Mouse (Mus musculus) R1 (cell line): Measurements from ENCODE around the gene Btbd35f29.
"Not testable (repeated sequence)": the region's sequence is repeated elsewhere in the genome, so short reads cannot be mapped to it uniquely, and the experiment has no call there.

ENCODE experiments used
- DNase-seq: peaks from one replicate; pipeline ENCODE4 v3.0.0-alpha.2; 2018; ENCODE audit warnings: low read depth, low spot score

Btbd35f29 gene

GRCm38 (mm10) chrX:31117374-31117773 lies at the start of gene Btbd35f29:
Btbd35f29 (plus strand) TSS chrX:31117674.
- DNase-seq: not testable (repeated sequence)

GRCm38 (mm10) chrX:31141416-31141815 lies 23.9 kb downstream of the Btbd35f29 start:
- DNase-seq: not testable (repeated sequence)

DNA sequence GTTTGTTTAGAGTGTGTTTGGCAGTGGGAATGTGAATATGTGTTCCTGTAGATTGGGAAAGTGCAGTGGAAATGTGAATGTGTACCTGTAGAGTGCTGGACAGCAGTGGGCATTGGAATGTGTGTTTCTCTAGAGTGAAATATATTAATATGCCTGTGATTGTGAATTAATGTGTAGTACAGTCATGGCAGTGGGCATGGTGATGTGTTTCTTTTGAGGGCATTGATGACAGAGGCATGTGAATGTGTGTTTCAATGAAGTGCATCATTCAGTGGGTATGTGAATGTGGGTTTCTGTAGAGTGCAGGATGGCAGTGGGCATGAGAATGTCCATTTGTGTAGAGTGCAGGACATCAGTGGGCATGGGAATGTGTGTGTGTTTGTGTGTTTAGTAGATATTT lies 27.7 kb downstream of the Btbd35f29 start:
- DNase-seq: not testable (repeated sequence)

DNA sequence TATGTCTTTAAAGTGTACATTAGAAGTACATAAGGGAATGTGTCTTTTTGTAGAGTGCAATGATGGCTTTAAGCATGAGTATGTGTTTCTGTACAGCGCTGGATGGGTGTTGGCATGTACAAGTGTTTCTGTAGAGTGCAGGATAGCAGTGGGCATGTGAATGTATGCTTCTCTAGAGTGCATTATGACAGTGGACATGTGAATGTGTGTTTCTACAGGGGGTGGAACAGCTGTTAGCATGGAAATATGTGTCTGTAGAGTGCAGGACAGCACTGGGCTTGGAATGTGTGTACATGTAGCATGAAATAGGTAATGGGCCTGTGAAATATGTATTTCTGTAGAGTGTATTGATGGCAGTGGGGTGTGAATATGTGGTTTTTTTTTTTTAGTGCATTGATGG lies 28.4 kb downstream of the Btbd35f29 start:
- not testable (repeated sequence) for DNase-seq

GRCm38 (mm10) chrX:31158534-31159085 lies 41.1 kb downstream of the Btbd35f29 start:
- peak; percentile 11 for DNase-seq

DNA sequence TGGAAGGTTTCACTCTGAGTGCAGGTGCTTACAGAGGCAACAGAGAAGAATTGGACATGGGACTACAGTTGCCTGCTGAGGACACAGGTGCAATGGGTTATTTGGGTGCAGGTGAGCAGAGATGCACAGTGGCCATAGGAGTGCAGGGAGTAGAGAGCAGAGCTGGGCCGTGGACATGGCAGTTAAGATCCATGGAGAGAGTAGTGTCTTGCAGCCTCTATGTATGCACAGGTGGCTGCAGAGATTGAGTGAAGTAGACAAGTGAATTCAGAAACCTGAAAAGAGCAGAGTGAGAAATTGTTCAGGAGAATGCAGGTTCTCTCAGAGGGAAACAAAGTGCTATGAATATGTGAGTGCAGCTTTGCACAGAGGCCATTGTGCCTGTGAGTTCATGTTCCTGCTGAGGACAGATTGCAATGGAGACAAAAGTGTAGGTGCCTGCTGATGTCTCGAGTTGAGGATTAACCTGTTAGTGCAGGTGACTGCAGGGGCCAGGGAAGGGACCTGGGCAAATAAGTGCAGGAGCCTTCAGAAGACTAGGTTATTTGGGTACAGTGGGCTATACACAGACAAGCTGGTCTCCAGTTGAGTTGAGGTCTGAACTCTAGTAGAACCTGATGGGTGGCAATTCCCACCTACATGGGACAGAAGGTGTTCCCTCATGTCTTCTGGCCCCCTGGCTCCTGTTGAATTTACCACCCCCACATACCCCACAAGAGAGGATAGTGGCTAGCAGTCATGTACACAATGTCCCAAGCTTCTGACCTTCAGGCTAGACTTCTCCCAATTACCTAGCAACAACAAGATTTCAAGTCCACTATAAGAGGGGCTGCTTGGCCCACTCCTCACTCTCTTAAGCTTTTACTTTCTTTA lies 42.2 kb downstream of the Btbd35f29 start:
- not testable (repeated sequence) for DNase-seq

- not testable (repeated sequence) for DNase-seq
Measured at GRCm38 (mm10) chrX:31160554-31160953, 43.1 kb downstream of the Btbd35f29 start.

DNA sequence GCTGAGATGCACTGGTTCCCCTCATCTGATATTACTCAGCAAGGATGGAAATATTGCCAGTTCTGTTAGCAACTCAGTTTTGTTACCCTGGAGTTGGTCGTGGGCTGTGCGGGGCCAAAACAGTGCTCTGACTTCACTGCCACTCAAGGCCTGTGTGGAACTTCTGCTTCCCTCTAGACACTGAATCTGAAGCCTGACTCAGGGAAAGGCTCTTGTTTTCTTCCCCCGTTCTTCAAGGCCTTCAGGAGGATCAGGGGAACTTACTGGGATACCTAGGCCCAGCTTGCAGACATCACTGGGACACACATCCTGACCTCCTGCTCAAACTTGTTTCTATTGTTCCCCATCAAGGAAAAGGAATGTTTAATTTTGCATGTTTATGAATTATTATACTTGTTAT lies 45.2 kb downstream of the Btbd35f29 start:
- DNase-seq: not testable (repeated sequence)

GRCm38 (mm10) chrX:31165193-31165592 lies 47.7 kb downstream of the Btbd35f29 start:
- not testable (repeated sequence) for DNase-seq
